Mouse (Mus musculus): ENCODE measurements around the gene Trpc6.

Gene Trpc6

GRCm38 (mm10) chr9:8544041-8544794 lies at the start of gene Trpc6:
Gene Trpc6, plus strand, starts transcription at chr9:8544142.
- DNase-seq (ENCODE audit: low read depth, low spot score): no peak

GRCm38 (mm10) chr9:8520911-8521310 lies 23.0 kb upstream of the Trpc6 start:
- no peak for DNase-seq (ENCODE audit: low read depth, low spot score)

GRCm38 (mm10) chr9:8533670-8534069 lies 10.3 kb upstream of the Trpc6 start:
- no peak for DNase-seq (ENCODE audit: low read depth, low spot score)

GRCm38 (mm10) chr9:8545236-8545635 lies 1.3 kb downstream of the Trpc6 start:
- no peak for DNase-seq (ENCODE audit: low read depth, low spot score)

DNA sequence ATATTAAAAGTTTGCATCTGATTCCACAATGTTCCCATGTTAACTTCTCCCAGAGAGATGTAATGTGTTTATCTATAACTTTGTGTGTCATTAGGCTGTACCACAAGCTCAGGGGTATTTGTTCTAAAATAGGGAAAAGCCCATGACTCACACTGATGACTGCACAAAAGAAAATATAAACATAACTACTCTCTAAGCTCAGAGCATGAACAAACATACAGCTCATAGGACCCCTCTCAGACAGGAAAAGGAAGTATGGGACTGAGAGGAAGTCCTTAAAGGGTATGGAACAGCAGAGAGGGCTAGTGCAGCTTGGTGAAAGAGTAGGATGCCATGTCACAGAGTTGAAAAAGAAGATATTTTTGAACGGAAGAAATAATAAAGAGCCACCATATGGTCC lies 14.6 kb downstream of the Trpc6 start:
- no peak for DNase-seq (ENCODE audit: low read depth, low spot score)

GRCm38 (mm10) chr9:8592618-8593017 lies 48.7 kb downstream of the Trpc6 start:
- no peak for DNase-seq (ENCODE audit: low read depth, low spot score)

DNA sequence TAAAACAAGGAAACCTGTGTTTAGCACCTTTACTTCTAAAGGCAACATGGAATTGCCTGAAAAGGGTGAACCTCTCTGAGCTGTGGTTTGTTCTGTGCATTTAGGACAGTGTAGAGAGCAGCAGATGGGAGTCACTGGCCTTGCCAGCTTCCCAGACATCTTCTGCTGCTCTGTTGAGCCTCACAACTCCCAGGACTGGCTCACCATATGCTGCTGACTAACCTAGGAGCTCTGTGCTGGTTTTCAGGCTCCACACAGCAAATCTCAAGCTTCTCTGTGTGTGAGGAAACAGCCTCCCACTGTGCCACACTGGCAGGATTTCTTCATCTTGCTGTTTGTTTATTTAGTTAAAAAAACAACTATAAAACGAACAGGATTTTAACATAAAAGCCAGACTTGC lies 53.1 kb downstream of the Trpc6 start:
- DNase-seq (ENCODE audit: low read depth, low spot score): no peak

- no peak for DNase-seq (ENCODE audit: low read depth, low spot score)
Observed at GRCm38 (mm10) chr9:8606816-8607491, 63.0 kb downstream of the Trpc6 start.

DNA sequence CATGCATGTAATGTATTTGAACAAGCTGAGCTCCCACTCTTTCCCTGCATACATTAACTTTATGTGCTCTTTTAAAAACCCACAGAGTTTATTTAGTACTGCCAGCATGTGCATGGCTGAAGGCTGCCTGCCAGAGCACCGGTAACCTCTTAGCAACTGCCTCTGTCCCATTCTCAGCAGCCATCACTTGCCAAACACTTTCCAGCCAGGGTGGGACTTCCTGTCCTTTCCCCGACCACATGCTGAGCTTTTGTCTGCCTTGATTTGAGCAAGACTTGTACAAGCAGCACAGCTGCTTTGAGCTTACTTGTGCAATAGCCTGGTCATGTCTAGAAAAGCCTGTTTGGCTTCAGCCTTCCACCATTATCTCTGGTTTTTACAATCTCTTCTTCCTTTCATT lies 90.4 kb downstream of the Trpc6 start:
- no peak for DNase-seq (ENCODE audit: low read depth, low spot score)

DNA sequence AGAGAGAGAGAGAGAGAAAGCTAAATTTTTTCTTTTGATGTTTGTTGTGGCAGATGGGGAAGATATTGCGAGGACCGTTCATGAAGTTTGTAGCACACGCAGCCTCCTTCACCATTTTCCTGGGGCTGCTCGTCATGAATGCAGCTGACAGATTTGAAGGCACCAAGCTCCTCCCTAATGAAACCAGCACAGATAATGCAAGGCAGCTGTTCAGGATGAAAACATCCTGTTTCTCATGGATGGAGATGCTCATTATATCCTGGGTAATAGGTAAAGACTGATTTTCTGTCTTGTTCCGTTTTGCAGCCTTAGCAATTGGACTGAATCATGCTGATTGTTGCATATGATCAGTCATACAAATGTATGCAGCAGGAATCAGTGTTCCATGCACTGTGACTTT lies 99.5 kb downstream of the Trpc6 start:
- no peak for DNase-seq (ENCODE audit: low read depth, low spot score)

DNA sequence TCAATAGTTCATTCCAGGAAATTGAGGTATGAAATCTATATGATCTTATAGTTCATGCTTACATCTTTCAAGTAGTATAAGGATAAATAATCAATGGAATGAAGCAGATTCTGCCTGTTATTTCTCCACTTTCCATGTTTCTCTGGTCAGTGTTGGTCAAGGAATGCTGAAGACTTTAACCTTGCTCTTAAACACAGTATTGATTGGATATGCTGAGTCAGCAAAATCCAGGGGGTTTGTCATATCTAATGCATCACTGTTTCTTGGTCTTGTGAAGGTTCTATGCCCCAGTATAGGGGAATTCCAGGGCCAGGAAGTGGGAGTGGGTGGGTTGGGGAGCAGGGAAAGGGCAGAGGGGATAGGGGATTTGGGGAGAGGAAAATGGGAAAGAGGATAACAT lies 111.4 kb downstream of the Trpc6 start:
- DNase-seq (ENCODE audit: low read depth, low spot score): no peak

DNA sequence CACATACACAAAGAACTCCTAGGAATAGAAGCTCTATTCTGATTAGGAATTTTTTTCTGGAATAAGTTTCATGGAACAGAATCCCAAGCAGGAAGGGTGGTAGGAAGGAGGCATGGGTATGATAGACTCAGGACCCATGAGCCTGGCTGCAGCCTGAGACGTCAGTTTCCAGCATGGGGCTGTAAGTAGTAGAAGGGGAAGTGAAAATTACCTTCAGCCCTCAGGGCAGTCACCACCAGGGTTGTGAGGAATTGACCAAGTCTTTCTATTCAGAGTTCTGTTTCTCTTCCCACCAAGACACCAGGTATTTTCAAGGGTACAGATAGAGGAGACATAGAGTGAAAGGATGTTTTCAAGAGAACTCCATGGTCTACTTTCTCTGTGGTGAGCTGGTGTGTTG lies 129.0 kb downstream of the Trpc6 start:
- no peak for DNase-seq (ENCODE audit: low read depth, low spot score)

GRCm38 (mm10) chr9:8676607-8677006 lies 132.7 kb downstream of the Trpc6 start:
- no peak for DNase-seq (ENCODE audit: low read depth, low spot score)

DNA sequence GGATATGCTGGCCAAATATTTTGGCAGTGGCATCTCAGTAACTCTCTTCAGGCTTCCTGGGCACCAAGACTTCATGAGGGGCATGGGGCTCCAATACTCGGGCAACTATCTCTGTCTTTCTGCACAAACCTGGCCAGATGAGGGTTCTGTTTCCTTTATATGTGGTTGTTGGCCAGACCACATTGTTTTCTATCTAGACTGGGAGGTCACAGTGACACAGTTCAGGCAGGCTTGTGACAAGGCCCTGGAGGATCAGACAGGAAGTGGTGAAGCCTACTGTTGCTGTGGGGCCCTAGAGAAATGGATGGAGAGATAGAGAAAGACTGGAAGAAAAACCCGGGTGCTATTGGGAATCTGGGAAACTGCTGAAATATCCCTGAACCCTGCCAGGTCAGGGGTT lies 149.2 kb downstream of the Trpc6 start:
- DNase-seq (ENCODE audit: low read depth, low spot score): no peak

- DNase-seq (ENCODE audit: low read depth, low spot score): no peak
Observed at GRCm38 (mm10) chr9:8700669-8701068, 156.7 kb downstream of the Trpc6 start.

DNA sequence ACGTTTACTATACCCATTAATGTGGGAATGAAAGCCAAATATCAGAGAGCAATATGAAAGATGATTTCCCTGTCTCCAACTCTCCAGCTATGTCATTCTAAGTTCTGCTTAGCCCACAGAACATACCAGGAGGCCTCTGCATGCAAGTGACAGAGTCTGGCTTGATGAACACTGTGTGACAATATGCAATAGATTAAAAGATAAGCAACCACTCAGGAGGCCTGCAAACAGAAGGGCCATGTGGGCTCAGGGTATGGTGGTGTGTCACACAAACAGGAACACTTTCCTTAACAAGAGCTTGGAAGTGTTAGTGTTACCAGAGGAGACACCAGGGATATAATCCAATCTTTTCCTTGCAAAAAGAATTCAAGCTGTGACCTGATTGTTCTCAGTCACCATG lies 159.6 kb downstream of the Trpc6 start:
- no peak for DNase-seq (ENCODE audit: low read depth, low spot score)

DNA sequence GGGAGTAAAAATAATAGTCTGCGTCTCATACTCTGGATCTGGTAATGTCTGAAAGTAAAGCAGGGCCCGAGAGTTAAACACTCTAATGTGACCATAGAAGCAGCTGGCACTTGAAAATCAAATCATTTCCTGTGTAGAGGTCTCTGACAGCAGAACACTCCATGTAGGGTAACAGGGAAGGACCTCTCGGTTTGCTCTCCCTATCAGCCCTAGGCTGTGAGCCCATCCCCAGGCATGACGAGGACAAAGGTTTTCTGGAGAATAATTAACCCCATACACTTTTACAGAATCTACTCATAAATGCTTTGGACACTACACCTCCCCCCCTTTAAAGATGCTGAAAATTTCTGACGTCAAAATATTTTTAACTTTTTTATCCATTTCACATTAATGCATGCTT lies 160.0 kb downstream of the Trpc6 start:
- DNase-seq (ENCODE audit: low read depth, low spot score): no peak

DNA sequence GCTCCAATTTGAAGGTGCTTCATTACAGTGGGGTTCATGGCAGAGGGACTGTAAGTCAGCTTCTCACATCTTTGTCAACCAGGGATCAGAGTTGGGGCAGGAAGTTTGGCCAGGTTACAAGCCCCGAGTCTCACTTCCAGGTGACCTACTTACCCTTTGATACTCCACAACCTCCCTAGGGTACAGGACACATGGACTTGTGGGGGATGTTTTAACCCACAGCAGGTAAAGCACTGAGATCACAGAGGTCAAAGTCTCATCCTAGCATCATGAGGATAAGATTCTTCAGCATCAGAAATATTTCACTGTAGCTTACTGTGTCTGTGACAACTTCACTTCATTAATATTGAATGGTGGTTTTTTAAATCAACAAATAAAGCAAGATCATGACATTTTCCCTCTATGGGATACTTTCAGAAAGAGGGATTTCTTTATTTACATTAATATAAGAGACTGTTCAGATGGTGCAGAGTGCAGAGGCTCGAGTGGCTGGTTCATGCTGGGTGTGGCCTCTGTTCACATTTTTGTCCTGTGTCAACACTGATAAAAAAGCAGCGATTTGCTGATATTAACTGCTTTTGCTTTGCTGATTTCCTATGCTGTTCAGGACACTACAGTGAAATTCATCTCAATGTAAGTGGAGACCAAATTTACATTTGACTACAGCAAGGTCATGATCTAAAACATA lies 166.3 kb downstream of the Trpc6 start:
- DNase-seq (ENCODE audit: low read depth, low spot score): no peak

GRCm38 (mm10) chr9:8719017-8719416 lies 175.1 kb downstream of the Trpc6 start:
- no peak for DNase-seq (ENCODE audit: low read depth, low spot score)

- no peak for DNase-seq (ENCODE audit: low read depth, low spot score)
Observed at GRCm38 (mm10) chr9:8729056-8729455, 185.1 kb downstream of the Trpc6 start.
